Mouse (Mus musculus) embryonic facial prominence, embryonic 14.5 days (tissue): ENCODE data around the gene Pif1. TPM values are rescaled to one million over a fixed set of nuclear protein-coding genes. Genes with fewer than 3 reads are reported as not detected.

Source experiments
- ATAC-seq: fragments of 200-750 bp; cut with Nextera tagmentation; 2 replicates; pipeline ENCODE4 v1.8.0; 2017; ENCODE audit warnings: low read depth, moderate number of reproducible peaks, moderate TSS enrichment
- DNase-seq: peaks from one replicate; pipeline ENCODE4 v3.0.0-alpha.2; 2015; ENCODE audit warnings: low spot score
- H3K27ac ChIP-seq: fragments of 300-500 bp; sonication (generic); replicated peaks from 2 replicates; pipeline ENCODE4 v1.5.1; 2014; ENCODE audit warnings: low read depth, mild to moderate bottlenecking, low read length, moderate library complexity
- H3K27me3 ChIP-seq: fragments of 300-500 bp; sonication (generic); replicated peaks from 2 replicates; pipeline ENCODE4 v1.6.1; 2014; ENCODE audit warnings: low read length; ENCODE audit not compliant: control insufficient read depth, insufficient read depth
- H3K36me3 ChIP-seq: fragments of 300-500 bp; sonication (generic); 2 replicates; pipeline ENCODE4 v1.6.1; 2014; ENCODE audit warnings: low read length, mixed read lengths; ENCODE audit not compliant: control insufficient read depth, insufficient read depth
- H3K4me1 ChIP-seq: fragments of 300-500 bp; sonication (generic); 2 replicates; pipeline ENCODE4 v1.6.1; 2014; ENCODE audit warnings: antibody characterized with exemption, low read length; ENCODE audit not compliant: control insufficient read depth, insufficient read depth
- H3K4me2 ChIP-seq: fragments of 300-500 bp; sonication (generic); 2 replicates; pipeline ENCODE4 v1.6.1; 2014; ENCODE audit warnings: low read depth, mild to moderate bottlenecking, low read length, moderate library complexity, mixed read lengths
- H3K4me3 ChIP-seq: fragments of 300-500 bp; sonication (generic); 2 replicates; pipeline ENCODE4 v1.5.1; 2014; ENCODE audit warnings: low read depth, mild to moderate bottlenecking, low read length
- H3K9ac ChIP-seq: fragments of 300-500 bp; sonication (generic); 2 replicates; pipeline ENCODE4 v1.6.1; 2014; ENCODE audit warnings: low read depth, mild to moderate bottlenecking, low read length, moderate library complexity, mixed read lengths
- H3K9me3 ChIP-seq: fragments of 300-500 bp; sonication (generic); 2 replicates; pipeline ENCODE4 v1.6.1; 2016; ENCODE audit warnings: low read length; ENCODE audit not compliant: control insufficient read depth
- WGBS: fragments of 180-500 bp; shearing (Covaris S2); extraction: QIAGEN DNeasy Blood & Tissue Kit; methylation state at CpG from one replicate; pipeline ENCODE4 v1.1.7; 2014; 5-methylcytosine and 5-hydroxymethylcytosine counted together
- polyA plus RNA-seq: library from polyadenylated mRNA; unstranded; fragments of >200 nt; fragmentation: Nextera tagmentation; extraction: Ambion mirVana; gene quantifications from 2 replicates; pipeline ENCODE4 v1.2.1, GENCODE M21; 2014

Gene Pif1
- polyA plus RNA-seq, 1 experiment from 2014 or later: 5.9 TPM

DNA sequence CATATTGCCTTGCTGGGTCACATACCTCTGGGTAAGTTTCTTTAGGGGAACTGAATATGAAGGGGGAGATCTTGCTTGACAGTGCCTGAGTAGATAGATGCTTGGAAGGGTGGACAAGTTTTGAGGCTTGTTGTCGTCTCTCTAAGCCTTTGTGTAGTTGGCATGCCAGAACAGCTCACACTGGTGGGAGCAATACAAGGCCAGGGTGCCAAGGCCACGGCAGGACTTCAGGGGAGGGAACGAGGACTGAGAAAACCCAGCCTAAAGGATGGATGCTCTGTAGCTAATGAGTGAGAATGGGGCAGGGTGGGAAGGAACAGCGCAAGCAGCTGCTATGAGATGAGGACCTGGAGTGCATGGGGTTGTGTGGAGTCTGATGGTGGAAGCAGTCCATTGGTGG is 58.0 kb downstream of the Pif1 start:
- ATAC-seq: no peak
- no peak overlapping the region for H3K4me3 ChIP-seq
- DNase-seq: no peak
- no peaks in the 10 kb centered on the region for H3K36me3 ChIP-seq
- no peak overlapping the region for H3K4me2 ChIP-seq
- no peak overlapping the region for H3K9ac ChIP-seq
- WGBS: 92% methylated on average over 4 of the region's 4 CpGs
- H3K4me1 ChIP-seq: peaks cover 12% of the 10 kb centered on the region
- H3K9me3 ChIP-seq: no peaks in the 10 kb centered on the region
- H3K27me3 ChIP-seq: no peaks in the 10 kb centered on the region
- H3K27ac ChIP-seq: no peak overlapping the region

Other genes with a start within 250 kb of the Pif1 start
- gene Pdcd7, start 241.1 kb upstream of the Pif1 start, polyA plus RNA-seq: 11.5 and 11.9 TPM in 2 replicates
- 0.72 TPM in 1 of 2 replicates, not detected in the other for gene Ubap1l, start 226.1 kb upstream of the Pif1 start, polyA plus RNA-seq
- gene Kbtbd13, start 195.5 kb upstream of the Pif1 start, polyA plus RNA-seq: 1.8 and 2.1 TPM in 2 replicates
- 9.6 and 10.9 TPM in 2 replicates for gene Rasl12, start 188.7 kb upstream of the Pif1 start, polyA plus RNA-seq
- not detected in 2 replicates for gene Slc51b, start 164.2 kb upstream of the Pif1 start, polyA plus RNA-seq
- gene Mtfmt, start 151.4 kb upstream of the Pif1 start, polyA plus RNA-seq: 14.6 and 17.9 TPM in 2 replicates
- 176 and 185 TPM in 2 replicates for gene Spg21, start 126.2 kb upstream of the Pif1 start, polyA plus RNA-seq
- gene Ankdd1a, start 67.0 kb upstream of the Pif1 start, polyA plus RNA-seq: not detected in 2 replicates
- gene Plekho2, start 7.1 kb upstream of the Pif1 start, polyA plus RNA-seq: 12.9 and 14.3 TPM in 2 replicates
- 13.6 and 13.8 TPM in 2 replicates for gene Rbpms2, start 42.5 kb downstream of the Pif1 start, polyA plus RNA-seq
- 203 and 214 TPM in 2 replicates for gene Oaz2, start 80.8 kb downstream of the Pif1 start, polyA plus RNA-seq
- 5.9 and 6.4 TPM in 2 replicates for gene Zfp609, start 240.4 kb downstream of the Pif1 start, polyA plus RNA-seq